Mouse (Mus musculus): Measurements from ENCODE around the gene Ppef1. TPM values are rescaled to one million over a fixed set of nuclear protein-coding genes. Genes with fewer than 3 reads are reported as not detected.

The Ppef1 gene
- total and polyA plus RNA-seq, 2 experiments from 2014 or later: 0.89 to 3.7 TPM

DNA sequence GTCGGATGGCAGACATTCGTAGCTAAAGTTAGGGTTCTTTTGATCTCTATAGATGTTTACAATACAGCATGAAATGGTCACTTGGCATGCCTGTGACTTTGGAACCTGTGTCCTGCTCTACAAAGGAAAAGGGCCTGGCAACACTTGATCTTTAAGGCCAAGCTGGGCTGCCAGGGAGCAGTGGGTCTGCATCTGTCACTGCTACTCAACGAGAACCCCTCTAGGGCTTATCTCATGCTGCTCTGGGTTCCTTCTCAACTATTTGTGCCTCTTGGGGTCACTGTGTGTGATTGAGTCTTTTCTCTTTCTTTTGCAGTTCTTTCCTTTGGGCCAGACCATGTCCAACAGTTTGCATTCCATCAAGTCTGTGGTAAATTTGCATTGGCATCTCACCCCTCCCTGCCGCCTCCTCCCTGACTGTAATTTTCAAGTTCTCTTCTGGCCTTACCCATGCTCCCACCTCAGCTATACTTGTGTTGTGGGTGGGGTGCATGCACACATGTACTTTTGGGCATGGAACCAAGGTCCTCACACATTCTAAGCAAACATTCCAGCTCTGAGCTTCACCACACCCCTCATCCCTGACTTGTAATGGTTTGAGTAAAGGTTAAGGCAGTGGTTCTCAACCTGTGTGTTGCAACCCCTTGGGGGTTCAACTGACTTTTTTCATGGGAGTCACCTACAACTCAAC, 151.3 kb downstream of the Ppef1 start:
- no peak overlapping the region for H3K4me2 ChIP-seq (ENCODE audit: low read depth, low read length)
- H3K4me3 ChIP-seq (ENCODE audit: low read length): no peak overlapping the region
- WGBS: 86% methylated on average over 4 of the region's 4 CpGs
- no peaks in the 10 kb centered on the region for H3K36me3 ChIP-seq (ENCODE audit: insufficient read depth, low read length)
- TF ChIP-seq CTCF (IDR thresholded peaks at IDR 0.05; ENCODE audit: low read depth): no peak
- no peaks in the 10 kb centered on the region for H3K9me3 ChIP-seq (ENCODE audit: low read length)
- H3K27ac ChIP-seq: no peak overlapping the region
- no peaks in the 10 kb centered on the region for H3K4me1 ChIP-seq (ENCODE audit: insufficient read depth, low read length)
- H3K9ac ChIP-seq (replicated peaks; ENCODE audit: low read length): no peak overlapping the region
- ATAC-seq: no peak
- DNase-seq (ENCODE audit: low spot score): no peak
- H3K27me3 ChIP-seq (ENCODE audit: insufficient read depth, low read length): no peaks in the 10 kb centered on the region

DNA sequence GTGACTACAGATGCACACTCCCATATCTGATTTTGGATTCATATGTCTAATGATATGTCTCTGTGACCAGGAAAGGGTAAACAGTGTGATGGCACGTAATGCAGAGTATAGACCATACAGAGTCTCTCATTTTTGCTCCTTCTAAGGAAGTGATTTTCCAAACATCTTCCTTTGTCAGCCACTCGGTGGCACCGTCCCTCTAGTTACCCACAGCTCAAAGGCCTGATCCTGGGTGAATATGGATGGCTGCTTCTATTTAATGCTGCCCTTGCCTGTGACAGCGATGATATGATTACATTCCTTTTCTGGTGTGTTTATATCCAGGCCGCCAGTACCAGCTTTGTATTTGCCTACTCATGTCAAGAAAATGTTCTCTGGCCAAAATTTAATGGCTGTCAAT, 152.0 kb downstream of the Ppef1 start:
- H3K4me2 ChIP-seq (ENCODE audit: low read depth, low read length): no peak overlapping the region
- peak; percentile 60 for TF ChIP-seq CTCF (IDR thresholded peaks at IDR 0.05; ENCODE audit: low read depth)
- no peaks in the 10 kb centered on the region for H3K36me3 ChIP-seq (ENCODE audit: insufficient read depth, low read length)
- no peaks in the 10 kb centered on the region for H3K9me3 ChIP-seq (ENCODE audit: low read length)
- H3K9ac ChIP-seq (replicated peaks; ENCODE audit: low read length): no peak overlapping the region
- no peak overlapping the region for H3K27ac ChIP-seq
- ATAC-seq (peak; percentile 47; the same call in 1 of the 2 replicates), DNase-seq (ENCODE audit: low spot score) (peak; percentile 36)
- H3K27me3 ChIP-seq (ENCODE audit: insufficient read depth, low read length): no peaks in the 10 kb centered on the region
- WGBS: 64% methylated on average over 5 of the region's 5 CpGs
- H3K4me1 ChIP-seq (ENCODE audit: insufficient read depth, low read length): no peaks in the 10 kb centered on the region
- H3K4me3 ChIP-seq (ENCODE audit: low read length): no peak overlapping the region

Other genes starting within 250 kb of the Ppef1 start
- 14.0 and 15.5 TPM in 2 replicates for gene Phka2, start 233.6 kb downstream of the Ppef1 start, total RNA-seq (2014; rRNA removed)
- 7.4 and 7.9 TPM in 2 replicates for gene Phka2, start 233.6 kb downstream of the Ppef1 start, polyA plus RNA-seq (2015; fragmentation: Nextera tagmentation; extraction: Ambion mirVana)
- gene Rs1, start 32.2 kb upstream of the Ppef1 start, total RNA-seq (2014; rRNA removed): not detected in 2 replicates
- 0.04 TPM in 1 of 2 replicates, not detected in the other for gene Rs1, start 32.2 kb upstream of the Ppef1 start, polyA plus RNA-seq (2015; fragmentation: Nextera tagmentation; extraction: Ambion mirVana)
- gene Gja6, start 171.3 kb upstream of the Ppef1 start, total RNA-seq (2014; rRNA removed): 0.22 and 1.6 TPM in 2 replicates
- gene Gja6, start 171.3 kb upstream of the Ppef1 start, polyA plus RNA-seq (2015; fragmentation: Nextera tagmentation; extraction: Ambion mirVana): 0.11 and 0.25 TPM in 2 replicates